Mouse (Mus musculus) neural tube, embryonic 13.5 days (tissue): Measurements from ENCODE around the gene Gm10666. TPM values are rescaled to one million over a fixed set of nuclear protein-coding genes. Genes with fewer than 3 reads are reported as not detected.
"Not testable (repeated sequence)": the region's sequence is repeated elsewhere in the genome, so short reads cannot be mapped to it uniquely, and the experiment has no call there.

Experiments used
- ATAC-seq: fragments of 200-750 bp; cut with Nextera tagmentation; 2 replicates; pipeline ENCODE4 v1.8.0; 2017; ENCODE audit warnings: low read depth, mild to moderate bottlenecking, moderate TSS enrichment, moderate library complexity
- H3K27ac ChIP-seq: fragments of 300-500 bp; sonication (generic); replicated peaks from 2 replicates; pipeline ENCODE4 v1.5.1; 2015; ENCODE audit warnings: moderate library complexity, mild to moderate bottlenecking, inconsistent platforms
- H3K27me3 ChIP-seq: fragments of 300-500 bp; sonication (generic); 2 replicates; pipeline ENCODE4 v1.6.1; 2015; ENCODE audit warnings: mild to moderate bottlenecking, inconsistent platforms
- H3K36me3 ChIP-seq: fragments of 300-500 bp; sonication (generic); 2 replicates; pipeline ENCODE4 v1.6.1; 2015; ENCODE audit warnings: mild to moderate bottlenecking, inconsistent platforms
- H3K4me1 ChIP-seq: fragments of 300-500 bp; sonication (generic); replicated peaks from 2 replicates; pipeline ENCODE4 v1.6.1; 2015; ENCODE audit warnings: inconsistent platforms
- H3K4me2 ChIP-seq: fragments of 300-500 bp; sonication (generic); 2 replicates; pipeline ENCODE4 v1.6.1; 2015; ENCODE audit warnings: inconsistent platforms, mild to moderate bottlenecking, moderate library complexity
- H3K4me3 ChIP-seq: fragments of 300-500 bp; sonication (generic); 2 replicates; pipeline ENCODE4 v1.5.1; 2015; ENCODE audit warnings: mild to moderate bottlenecking, inconsistent platforms
- H3K9ac ChIP-seq: fragments of 300-500 bp; sonication (generic); 2 replicates; pipeline ENCODE4 v1.6.1; 2015; ENCODE audit warnings: moderate library complexity, mild to moderate bottlenecking, inconsistent platforms
- H3K9me3 ChIP-seq: fragments of 300-500 bp; sonication (generic); 2 replicates; pipeline ENCODE4 v1.6.1; 2016; ENCODE audit warnings: inconsistent platforms
- WGBS: fragments of 180-500 bp; shearing (Covaris S2); methylation state at CpG from one replicate; pipeline ENCODE4 v1.1.7; 2015; 5-methylcytosine and 5-hydroxymethylcytosine counted together
- polyA plus RNA-seq: library from polyadenylated mRNA; unstranded; fragments of >200 nt; fragmentation: Nextera tagmentation; extraction: Ambion mirVana; gene quantifications from 2 replicates; pipeline ENCODE4 v1.2.1, GENCODE M21; 2015

Gm10666 gene
- polyA plus RNA-seq, result not detected in 2 replicates

GRCm38 (mm10) chr7:22134641-22135040 is at the start of gene Gm10666:
Gm10666 (minus strand) TSS chr7:22134741.
- H3K9me3 ChIP-seq, ATAC-seq, H3K4me1 ChIP-seq, H3K27me3 ChIP-seq, H3K4me2 ChIP-seq, H3K9ac ChIP-seq, H3K27ac ChIP-seq, H3K36me3 ChIP-seq, H3K4me3 ChIP-seq: not testable (repeated sequence)
- WGBS, result no CpG with 5 or more reads among the region's 5 CpGs

GRCm38 (mm10) chr7:22163935-22164334 is 29.4 kb upstream of the Gm10666 start, which contains the start of gene Vmn1r142:
Vmn1r142 (minus strand) TSS chr7:22164035.
- H3K4me1 ChIP-seq, H3K9ac ChIP-seq, H3K27me3 ChIP-seq, H3K36me3 ChIP-seq, H3K9me3 ChIP-seq, ATAC-seq, H3K4me3 ChIP-seq, H3K27ac ChIP-seq, H3K4me2 ChIP-seq: not testable (repeated sequence)
- WGBS, result no CpG with 5 or more reads among the region's 3 CpGs

GRCm38 (mm10) chr7:22118145-22118544 is 16.4 kb downstream of the Gm10666 start, which contains the start of gene Gm16451:
Gm16451 (minus strand) TSS chr7:22118245.
- H3K27me3 ChIP-seq, H3K9me3 ChIP-seq, H3K9ac ChIP-seq, H3K4me2 ChIP-seq, ATAC-seq, H3K36me3 ChIP-seq, H3K4me1 ChIP-seq, H3K4me3 ChIP-seq, H3K27ac ChIP-seq: not testable (repeated sequence)
- WGBS, result no CpG with 5 or more reads among the region's 2 CpGs

Other genes with a start within 250 kb of the Gm10666 start
- gene Gm5891, start 213.4 kb downstream of the Gm10666 start, polyA plus RNA-seq, result not detected in 2 replicates
- not detected in 2 replicates for gene Vmn1r137, start 140.2 kb downstream of the Gm10666 start, polyA plus RNA-seq
- not detected in 2 replicates for gene Vmn1r138, start 105.8 kb downstream of the Gm10666 start, polyA plus RNA-seq
- gene Gm6176, start 78.4 kb downstream of the Gm10666 start, polyA plus RNA-seq, result not detected in 2 replicates
- gene Vmn1r139, start 65.7 kb downstream of the Gm10666 start, polyA plus RNA-seq, result not detected in 2 replicates
- not detected in 2 replicates for gene Gm16451, start 16.5 kb downstream of the Gm10666 start, polyA plus RNA-seq
- gene Vmn1r142, start 29.3 kb upstream of the Gm10666 start, polyA plus RNA-seq, result not detected in 2 replicates
- not detected in 2 replicates for gene Vmn1r143, start 54.6 kb upstream of the Gm10666 start, polyA plus RNA-seq
- not detected in 2 replicates for gene Gm8653, start 66.5 kb upstream of the Gm10666 start, polyA plus RNA-seq
- gene Gm8453, start 94.7 kb upstream of the Gm10666 start, polyA plus RNA-seq, result not detected in 2 replicates
- not detected in 2 replicates for gene Gm4187, start 195.0 kb upstream of the Gm10666 start, polyA plus RNA-seq
- gene Gm8660, start 236.3 kb upstream of the Gm10666 start, polyA plus RNA-seq, result not detected in 2 replicates